Mouse (Mus musculus): ENCODE measurements around the gene Cxcr4.

Gene Cxcr4

DNA sequence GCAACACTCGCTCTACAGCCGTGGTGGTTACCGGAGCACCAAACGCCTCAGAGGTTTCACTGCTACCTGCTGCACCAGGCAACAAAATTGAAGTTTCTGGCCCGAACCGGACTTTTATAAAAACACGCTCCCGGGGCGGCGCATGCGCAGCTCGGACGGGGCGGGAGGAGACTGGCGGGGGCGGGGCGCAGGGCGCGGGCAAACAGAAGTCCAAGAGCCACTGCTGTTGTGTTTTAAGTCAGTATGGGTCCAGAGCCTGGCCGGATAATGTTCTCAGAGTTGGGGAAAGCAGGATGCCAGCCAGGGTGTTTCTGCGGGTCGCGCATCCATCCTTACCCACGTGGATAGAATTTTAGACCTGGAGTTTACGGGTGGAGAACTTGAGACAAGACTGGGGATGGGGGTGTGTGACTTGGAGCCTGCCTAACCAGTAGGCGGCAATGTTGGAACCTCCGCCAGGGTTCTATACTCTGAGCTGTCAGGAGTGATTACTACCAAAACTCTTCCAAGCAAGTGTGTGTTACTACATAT is at the start of gene Cxcr4:
Gene Cxcr4, minus strand, starts transcription at position 83 of the 531 bp plus-strand sequence.
- peak; percentile 70 for DNase-seq (ENCODE audit: low read depth)

DNA sequence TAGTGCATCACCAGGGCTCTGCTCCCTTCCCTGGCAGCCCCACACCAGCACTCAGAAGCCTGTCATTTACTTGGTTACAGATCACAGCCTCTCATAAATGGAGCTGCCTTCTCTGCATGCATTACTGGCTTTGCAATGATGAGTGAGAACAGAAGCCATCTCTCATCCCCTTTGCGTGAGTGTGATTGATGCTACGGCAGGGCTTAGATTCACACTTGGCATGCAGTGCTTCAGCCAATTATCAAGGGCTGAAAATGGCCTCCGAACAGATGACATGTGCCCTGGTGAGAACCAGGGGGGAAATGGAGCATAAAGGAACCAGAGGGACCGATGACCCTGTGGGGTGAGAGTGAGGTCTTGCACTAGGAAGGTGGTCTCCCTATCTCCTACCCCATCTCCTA is 47.6 kb upstream of the Cxcr4 start:
- no peak for DNase-seq (ENCODE audit: low read depth)

DNA sequence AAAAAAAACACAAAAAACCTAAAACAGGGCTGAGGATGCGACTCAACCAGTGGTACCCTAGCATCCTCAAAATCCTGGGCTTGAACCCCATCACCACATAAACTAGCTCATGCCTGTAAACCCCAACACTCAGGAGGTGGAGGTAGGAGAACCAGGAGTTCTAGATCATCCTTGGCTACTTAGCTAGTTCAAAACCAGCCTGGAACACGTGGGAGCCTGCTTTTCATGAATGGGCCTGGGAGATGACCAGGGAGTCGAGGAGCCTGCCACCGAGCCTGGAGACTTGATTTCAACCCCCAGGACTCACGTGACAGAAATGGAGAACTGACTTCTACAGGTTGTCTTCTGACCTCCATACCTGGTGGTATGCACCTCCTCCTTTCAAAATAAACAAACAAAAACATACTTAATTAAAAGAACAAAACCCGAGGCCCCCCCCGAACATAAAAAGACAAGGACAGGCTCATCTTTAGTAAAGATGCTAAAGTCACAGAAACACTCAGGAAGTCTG is 45.2 kb upstream of the Cxcr4 start:
- no peak for DNase-seq (ENCODE audit: low read depth)

DNA sequence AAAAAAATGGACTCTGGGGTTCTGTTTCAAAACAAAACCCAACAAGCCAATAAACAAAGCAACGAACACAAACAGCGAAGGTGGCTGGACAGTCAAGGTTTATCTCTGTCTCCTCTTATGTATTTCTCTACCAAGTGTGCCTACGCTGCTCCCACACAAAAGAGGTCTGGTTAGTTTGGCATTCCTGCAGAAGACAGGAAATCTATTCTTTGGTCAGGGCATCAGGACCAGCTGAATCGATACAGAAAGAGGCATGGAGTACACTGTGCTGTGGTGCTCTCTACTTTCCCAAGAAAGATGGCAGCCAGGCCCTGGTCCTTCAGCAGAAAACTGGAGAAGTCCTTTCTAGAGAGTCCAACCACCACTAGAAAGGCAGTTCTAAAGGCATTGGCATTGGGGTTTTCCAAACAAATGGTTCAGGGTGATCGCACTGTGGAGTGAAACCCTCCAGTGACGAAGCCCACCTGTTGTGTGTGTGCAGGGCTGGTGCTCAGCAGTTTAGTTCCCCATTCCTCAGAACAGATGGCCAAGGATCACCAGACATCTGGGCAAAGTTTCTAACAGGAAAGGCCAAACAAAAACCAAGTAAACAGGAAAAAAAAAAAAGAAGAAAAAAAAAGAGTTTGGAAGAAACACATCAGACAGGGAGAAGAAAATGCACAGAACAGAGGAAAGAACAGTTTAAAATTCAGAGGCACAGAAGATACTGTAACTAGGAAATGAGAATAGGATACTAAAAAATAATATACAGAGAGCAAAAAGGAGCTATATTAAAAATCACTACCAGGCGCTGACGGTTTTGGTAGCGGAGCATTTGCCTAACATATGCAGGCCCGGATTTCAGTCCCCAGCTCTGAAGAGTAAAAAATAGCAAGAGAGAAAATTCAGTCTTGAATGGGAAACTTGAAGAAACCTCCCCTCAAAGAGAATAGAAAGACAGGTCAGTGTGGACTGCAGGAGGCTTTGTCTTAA is 44.5 kb upstream of the Cxcr4 start:
- no peak for DNase-seq (ENCODE audit: low read depth)

DNA sequence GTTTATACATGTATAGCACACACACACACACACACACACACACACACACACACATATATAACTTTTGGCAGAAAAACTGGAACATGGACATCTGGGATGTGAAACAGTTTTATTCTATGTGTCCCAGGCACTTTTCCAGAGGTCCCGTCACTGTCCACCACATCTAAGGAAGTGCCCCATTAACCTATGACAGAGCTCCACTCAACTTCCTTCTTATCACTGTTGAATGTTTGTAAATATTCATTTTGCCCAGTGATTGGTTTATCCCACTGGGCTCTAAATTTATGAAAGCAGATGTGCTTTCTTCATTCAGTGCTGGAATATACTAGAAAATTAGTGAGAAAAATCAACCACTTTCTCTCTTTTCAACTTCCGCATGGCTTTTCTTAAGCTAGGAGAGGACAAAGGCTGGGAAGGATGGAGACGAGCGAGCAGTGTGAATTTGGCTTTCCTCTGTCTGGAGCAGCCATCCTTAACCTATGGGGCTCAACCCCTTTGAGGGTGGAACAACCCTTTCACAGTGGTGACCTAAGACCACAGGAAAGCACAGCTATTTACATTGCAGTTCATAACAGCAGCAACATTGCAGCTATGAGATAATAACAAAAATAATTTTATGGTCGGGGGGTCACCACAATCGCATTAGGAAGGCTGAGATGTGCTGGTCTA is 41.8 kb upstream of the Cxcr4 start:
- no peak for DNase-seq (ENCODE audit: low read depth)

DNA sequence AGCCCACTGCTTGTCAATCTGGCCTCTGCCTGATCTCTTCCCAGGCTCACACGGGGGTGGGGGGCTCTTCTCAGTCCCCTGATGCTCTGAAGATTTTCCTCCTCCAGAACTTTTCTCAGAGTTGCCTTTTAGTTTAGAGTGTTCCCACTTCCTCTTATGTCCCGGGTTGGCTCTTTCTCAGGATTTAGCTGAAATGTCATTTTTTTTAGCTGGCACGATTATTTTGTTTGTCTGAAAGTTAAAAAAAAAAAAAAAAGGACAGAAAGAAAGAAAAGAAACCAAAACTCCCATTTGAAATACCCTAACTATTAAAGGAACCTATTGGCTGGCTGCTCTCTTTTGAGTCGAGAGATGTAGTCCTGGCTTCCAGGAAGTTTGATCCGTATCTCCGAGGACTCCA is 40.4 kb upstream of the Cxcr4 start:
- DNase-seq (ENCODE audit: low read depth): no peak

DNA sequence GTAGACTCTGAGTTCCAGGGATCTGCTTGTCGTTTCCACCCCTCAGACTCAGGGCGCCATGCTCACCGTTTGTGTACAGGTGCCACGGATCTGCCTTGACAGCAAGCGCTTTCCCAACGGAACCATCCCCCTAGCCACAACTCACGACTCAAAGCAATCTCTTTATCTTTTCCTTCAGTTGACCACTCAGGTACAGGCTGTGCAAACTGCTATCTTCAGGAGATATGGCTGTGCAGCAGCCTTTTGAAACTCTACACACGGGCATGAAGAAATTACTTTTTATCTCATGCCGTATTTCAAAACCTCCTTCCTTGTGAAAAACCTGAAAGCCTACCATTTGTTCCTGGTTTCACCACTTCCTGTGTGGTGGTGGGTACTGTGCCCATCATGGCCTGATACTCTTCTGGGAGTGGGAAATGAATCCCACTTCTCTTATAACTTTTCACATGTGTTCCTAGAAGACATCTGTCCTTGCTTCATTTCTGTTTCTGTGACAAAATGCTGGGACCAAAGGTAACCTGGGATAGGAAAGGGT is 34.1 kb upstream of the Cxcr4 start:
- DNase-seq (ENCODE audit: low read depth): no peak

DNA sequence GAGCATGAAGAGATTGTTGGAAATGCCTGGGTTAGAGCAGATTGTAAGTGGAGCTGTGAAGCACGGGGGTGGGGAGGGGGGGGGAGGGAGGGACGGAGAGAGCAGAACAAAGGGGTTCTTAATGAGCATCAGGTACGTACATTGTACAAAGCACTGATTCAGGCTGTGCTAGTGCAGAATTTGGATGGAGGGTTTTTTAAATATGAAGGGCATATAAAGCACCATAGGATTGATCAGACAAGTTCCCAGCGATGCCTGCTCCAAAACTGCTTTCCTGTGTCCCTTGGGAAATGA is 31.4 kb upstream of the Cxcr4 start:
- no peak for DNase-seq (ENCODE audit: low read depth)

DNA sequence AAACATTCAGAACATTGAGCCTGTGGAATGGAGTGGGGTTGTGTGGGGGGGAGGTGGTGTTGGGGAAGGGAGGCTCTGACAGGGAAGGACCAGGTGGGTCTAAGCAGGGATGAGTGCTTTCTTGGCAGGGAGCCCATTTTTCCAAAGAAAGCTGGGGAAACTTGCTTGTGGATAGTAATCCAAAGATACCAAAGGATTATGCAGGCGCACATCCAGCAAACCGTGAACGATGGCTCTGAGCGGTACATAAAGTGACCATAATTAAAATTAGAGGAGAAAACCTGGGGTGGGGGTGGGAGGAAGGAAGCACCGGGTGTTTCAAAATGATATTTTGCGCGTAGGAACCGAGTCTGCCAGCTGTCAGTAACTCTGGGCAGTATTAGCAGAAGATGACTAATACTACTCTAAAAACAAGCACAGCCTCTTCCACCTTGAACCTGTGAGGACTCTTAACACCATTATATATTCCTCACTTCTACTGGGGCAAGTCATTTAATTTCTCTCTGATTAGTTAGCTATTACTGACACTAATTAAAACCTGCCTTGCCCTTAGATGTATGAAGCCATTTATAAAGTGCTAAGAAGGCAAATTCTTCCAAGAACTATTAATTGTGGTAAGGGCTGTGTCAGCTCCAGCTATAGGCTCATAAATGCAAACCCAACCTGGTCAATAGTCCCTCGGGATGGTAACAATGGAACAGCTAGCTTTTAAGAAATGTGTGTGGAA is 30.9 kb upstream of the Cxcr4 start:
- DNase-seq (ENCODE audit: low read depth): no peak

DNA sequence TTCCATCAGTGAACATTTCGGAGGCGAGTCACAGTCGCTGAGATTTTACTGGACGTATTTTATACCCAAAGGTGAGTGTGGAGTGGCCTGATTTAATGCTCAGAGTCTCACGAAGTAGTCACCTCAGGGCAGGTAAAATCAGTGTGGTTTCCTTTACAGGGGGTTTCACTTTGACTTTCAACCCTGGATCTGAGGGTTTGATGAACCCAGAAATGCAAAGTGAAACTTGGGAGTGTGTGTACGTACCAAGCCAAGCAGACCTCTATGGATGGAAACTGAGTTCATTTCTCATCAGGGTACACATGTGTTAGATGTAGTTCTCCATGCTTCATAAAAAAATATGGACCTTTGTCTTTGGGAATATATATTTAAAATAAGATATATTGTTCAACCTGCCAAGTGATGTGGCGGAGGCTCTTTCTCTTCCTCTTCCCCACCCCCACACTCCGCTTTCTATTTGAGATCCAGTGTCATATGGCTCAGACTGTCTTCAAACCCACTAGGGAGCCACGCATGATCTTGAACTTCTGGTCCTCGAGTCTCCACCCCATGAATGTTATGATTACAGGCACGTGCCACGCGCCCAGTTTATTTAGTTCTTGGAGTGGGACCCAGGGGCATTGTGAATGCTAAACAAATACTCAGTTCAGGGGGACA is 25.7 kb upstream of the Cxcr4 start:
- DNase-seq (ENCODE audit: low read depth): no peak

DNA sequence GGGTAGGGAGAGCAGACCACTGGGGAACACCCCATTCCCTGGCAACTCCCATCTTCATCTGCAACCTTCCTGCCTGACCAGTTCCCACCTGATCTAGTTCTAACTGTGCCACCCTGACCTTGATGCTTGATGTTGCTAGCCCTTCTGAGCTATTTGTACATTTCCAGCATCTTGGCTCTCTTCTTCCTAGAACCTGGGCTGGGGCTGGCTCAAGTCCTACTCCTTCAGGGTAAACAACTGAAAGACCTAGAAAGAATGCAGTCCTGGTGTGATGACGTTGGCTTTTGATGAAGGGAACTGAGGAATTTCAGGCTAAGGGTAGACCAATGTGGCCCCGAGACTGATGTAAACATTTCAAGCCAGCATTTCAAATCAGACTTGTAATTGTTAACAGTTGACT is 24.5 kb upstream of the Cxcr4 start:
- DNase-seq (ENCODE audit: low read depth): no peak

DNA sequence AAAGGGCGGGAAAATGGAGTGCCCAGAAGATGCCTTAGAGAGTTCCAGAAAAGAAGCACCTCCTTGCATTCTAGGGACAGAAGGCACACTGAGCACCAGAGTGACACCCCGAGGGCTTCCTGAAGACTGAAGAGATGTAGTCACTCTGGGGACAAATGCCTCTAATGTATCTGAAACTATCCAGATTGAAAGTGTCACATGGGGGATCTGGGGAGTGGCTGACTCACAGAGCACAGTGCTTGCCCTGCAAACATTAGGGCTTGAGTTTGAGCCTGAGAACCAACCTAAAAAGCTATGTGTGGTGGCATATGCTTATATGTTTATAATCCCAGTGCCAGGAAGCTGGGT is 23.3 kb upstream of the Cxcr4 start:
- no peak for DNase-seq (ENCODE audit: low read depth)

DNA sequence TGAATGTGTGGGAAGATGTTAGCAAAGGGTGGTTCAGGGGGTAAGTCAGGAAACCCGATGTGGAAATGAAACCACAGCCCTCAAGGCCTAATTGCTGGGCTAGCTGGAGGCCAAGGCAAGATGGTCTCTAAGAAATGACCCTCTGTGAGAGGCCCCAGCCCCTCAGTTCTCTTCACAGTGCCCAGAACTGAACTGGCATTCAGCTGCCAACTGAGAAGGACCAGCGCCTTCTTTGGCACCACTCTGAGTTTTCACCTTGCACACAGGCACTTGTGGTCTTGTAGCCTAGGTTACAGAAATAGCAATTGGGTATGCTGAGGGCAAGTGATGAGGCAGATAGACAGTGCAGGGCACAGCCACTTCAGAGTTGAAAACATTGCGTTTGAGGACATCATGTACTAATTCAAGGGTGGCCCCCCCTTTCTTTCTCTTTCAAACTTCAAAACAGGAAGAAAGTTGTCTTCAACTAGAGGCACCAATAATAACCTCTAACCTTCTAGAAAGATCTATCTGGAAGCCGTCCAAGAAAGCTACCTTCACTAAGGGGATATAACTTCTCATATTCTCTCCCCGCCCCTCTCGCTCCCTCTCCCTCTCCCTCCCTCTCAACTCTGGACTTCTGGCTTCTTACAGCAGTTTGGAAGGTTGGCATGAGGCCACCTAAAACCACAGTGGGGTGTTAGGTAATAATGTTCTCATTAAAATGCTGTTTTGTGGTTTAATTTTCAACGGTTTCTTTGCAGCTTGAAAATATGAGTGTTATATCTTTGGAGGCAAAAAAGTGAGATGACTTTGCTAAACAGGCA is 22.8 kb upstream of the Cxcr4 start:
- DNase-seq (ENCODE audit: low read depth): peak; percentile 64

DNA sequence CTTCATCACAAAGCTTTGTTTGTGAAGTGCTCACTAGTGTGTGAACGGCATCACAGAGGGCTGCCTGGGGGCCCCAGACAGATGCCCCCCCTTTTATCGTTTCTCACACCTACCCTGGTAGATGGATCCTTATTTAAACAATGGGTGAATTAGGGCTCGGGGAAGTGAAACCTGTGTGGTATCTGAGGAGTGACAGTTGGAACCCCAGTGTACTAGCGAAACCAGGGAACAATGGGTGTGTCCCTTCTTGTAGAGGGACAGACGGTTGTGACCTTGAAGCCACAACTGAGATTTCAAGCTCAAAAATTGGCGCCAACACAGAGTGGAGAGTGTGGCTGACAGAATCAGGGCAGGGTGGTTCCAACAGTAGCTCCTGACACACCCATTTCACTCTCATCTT is 16.0 kb upstream of the Cxcr4 start:
- no peak for DNase-seq (ENCODE audit: low read depth)

DNA sequence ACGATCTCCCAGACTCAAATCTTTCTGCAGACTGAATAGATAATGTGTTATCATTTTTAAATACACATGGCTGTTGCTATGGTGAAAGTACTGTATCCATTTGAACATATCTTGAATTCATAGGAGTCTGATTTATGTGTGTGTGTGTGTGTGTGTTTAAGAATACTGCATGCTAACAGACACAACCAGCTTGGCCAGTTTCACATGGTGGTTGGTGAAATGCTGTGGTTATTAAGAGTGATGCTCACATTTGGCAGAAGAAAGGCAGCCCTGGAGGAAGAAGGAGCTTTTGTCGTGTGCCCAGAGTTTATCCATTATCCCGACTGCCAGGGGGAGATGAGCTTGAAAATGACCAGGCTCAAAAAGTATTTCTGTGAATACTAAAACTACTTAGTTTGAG is 15.3 kb upstream of the Cxcr4 start:
- no peak for DNase-seq (ENCODE audit: low read depth)

DNA sequence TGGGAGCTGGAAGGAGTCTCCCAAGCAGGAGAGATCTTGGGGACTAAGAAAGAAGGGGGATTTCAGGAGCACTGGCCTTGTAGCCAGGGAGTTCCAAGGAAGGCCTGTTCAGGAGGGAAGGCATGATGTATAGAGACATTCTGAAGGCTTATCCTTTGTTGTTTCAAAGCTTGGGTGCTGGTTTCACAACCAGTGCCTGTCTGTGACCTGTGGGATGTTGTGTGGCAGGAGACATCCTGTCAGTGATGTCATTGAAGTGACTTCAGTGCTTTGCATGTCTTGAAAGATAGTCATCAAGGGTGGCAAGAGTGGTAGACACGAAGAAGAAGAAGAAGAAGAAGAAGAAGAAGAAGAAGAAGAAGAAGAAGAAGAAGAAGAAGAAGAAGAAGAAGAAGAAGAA is 13.7 kb upstream of the Cxcr4 start:
- no peak for DNase-seq (ENCODE audit: low read depth)

DNA sequence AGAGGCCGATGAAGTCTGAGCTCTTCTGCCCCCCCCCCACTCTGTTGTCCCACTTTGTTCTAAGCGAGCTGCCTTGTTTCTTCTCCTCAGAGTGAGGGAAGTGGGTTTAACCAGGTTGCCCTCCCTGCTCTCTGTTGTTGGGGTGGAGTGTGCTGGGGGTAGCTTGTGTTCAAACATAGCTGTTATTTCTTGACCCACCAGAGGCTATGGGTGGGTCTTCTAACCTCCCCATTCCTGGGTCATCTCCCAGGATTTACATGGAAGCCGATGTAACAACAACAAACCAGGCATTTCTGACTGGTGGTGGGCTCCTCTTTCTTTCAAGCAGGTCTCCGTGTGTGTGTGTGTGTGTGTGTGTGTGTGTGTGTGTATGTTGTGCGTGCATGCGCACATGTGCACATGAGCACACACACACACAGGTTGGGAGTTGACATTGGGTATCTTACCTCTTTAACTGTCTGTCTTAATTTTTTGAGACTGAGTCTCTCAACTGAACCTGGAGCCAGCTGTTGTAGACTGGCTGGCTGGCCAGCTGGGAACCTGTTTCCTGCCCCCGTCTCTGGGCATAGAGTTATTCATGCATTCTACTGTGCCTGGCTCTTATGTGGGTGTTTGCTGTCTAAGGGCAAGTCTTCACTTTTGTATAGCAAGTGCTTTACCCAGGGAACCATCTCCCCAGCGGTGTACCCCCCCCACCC is 10.7 kb upstream of the Cxcr4 start:
- DNase-seq (ENCODE audit: low read depth): no peak

DNA sequence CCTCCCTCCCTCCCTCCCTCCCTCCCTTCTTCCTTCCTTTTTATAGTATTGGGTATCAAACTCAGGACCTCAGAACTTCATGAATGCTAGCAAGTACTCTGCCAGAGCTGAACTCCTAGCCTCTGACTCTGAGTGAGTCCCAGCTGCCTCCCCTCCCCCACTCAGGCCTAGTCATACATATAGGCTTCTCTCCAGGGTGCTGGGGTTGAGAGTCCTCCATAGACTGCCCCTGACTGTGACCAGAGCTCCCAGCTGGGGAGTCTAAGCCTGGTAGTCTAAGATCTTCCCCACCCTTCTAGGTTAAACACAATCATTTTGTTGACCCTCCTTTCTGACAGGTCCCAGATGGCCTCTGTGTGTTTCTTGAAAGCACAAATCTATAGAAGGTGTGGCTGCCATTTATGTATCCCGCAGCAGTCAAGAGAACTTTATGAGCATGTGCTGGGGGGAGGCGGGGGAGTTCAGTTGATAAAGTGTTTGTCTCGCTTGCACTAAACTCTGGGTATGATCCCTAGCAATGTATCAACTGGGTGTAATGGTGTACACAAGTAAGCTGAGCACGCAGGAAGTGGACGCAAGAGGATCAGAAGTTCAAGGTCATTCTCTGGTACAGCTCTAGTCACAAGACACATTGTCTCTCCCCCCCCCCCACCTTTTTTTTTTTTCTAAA is 10.1 kb upstream of the Cxcr4 start:
- no peak for DNase-seq (ENCODE audit: low read depth)

DNA sequence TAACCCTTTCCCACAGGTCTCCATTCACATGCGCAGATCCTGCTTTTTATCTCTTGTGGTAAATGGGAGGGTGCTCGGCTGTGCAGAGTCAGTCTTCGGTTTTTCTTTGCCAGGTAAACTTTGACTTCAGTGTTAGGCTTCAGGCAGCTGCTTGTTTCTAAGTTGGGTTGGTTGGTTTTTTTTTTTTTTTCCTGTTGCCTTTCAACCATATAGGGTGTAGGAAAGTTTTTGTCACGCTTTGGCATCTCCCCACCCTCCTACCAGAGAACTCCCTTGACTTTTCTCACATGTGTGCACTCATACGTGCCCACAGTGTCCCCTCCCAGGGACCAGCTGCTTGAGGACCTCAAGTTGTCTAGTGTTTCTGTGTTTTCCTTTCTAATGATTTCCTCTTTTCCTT is 9.2 kb upstream of the Cxcr4 start:
- no peak for DNase-seq (ENCODE audit: low read depth)

DNA sequence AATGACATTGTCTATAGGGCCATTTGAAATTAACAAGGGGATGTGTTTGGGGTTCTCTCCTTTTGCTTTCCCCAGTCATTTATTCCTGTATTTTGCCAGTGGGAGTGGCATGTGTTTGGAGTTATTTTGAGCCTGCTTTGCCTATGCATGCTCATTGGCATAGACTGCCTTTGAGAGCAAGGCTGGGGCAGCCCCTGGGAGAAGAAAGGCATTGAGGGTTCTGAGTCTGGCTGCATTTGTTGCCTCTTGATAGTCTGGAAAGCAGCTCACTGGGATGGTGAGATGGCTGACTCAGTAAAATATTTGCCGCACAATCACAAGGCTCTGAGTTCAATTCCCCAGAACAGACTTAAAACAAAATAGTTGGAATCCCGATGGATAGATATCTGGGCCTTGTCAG is 8.5 kb upstream of the Cxcr4 start:
- no peak for DNase-seq (ENCODE audit: low read depth)
